Mouse (Mus musculus) monocyte, adult 5-6 weeks (primary cell): ENCODE measurements around the gene Arhgap18. TPM values are rescaled to one million over a fixed set of nuclear protein-coding genes. Genes with fewer than 3 reads are reported as not detected.

Source experiments
- ATAC-seq: fragments of 153-309, 156-312 bp; replicated peaks from 2 replicates; pipeline ENCODE4 v1.8.0; 2017; ENCODE audit warnings: mild to moderate bottlenecking; ENCODE audit not compliant: low TSS enrichment, insufficient number of reproducible peaks, severe bottlenecking, poor library complexity, low FRiP score
- total RNA-seq: library from RNA; stranded (forward); fragments of 200-1000, 200-491, 200-594 nt; gene quantifications from 3 replicates; pipeline ENCODE4 v1.2.3, GENCODE M21; 2017

Gene Arhgap18
- total RNA-seq = 39.9 to 124 TPM (median 59.8 TPM) in 3 replicates

GRCm38 (mm10) chr10:26752929-26753567 is at the start of gene Arhgap18:
Gene Arhgap18, plus strand, starts transcription at chr10:26753421.
- ATAC-seq = no peak

- no peak for ATAC-seq
Measured at GRCm38 (mm10) chr10:26710458-26711011, 42.7 kb upstream of the Arhgap18 start.

- ATAC-seq = no peak
Measured at GRCm38 (mm10) chr10:26711068-26711467, 42.2 kb upstream of the Arhgap18 start.

- ATAC-seq = no peak
Measured at GRCm38 (mm10) chr10:26713986-26714385, 39.2 kb upstream of the Arhgap18 start.

- no peak for ATAC-seq
Measured at GRCm38 (mm10) chr10:26724704-26725103, 28.5 kb upstream of the Arhgap18 start.

GRCm38 (mm10) chr10:26725255-26725654 is 28.0 kb upstream of the Arhgap18 start:
- no peak for ATAC-seq

- ATAC-seq = no peak
Measured at GRCm38 (mm10) chr10:26750827-26751226, 2.4 kb upstream of the Arhgap18 start.

GRCm38 (mm10) chr10:26752064-26752928 is 925 bp upstream of the Arhgap18 start:
- ATAC-seq = 0 out of 2 replicates have a peak, but pooled peaks have one; percentile 47

- ATAC-seq = no peak
Measured at GRCm38 (mm10) chr10:26754006-26754405, 785 bp downstream of the Arhgap18 start.

GRCm38 (mm10) chr10:26757231-26757630 is 4.0 kb downstream of the Arhgap18 start:
- no peak for ATAC-seq

GRCm38 (mm10) chr10:26759469-26759868 is 6.2 kb downstream of the Arhgap18 start:
- ATAC-seq = no peak

- ATAC-seq = no peak
Measured at GRCm38 (mm10) chr10:26761103-26761502, 7.9 kb downstream of the Arhgap18 start.

- no peak for ATAC-seq
Measured at GRCm38 (mm10) chr10:26761991-26762903, 9.0 kb downstream of the Arhgap18 start.

- ATAC-seq = no peak
Measured at GRCm38 (mm10) chr10:26767196-26767595, 14.0 kb downstream of the Arhgap18 start.

- ATAC-seq = no peak
Measured at GRCm38 (mm10) chr10:26768943-26769342, 15.7 kb downstream of the Arhgap18 start.

GRCm38 (mm10) chr10:26770035-26770434 is 16.8 kb downstream of the Arhgap18 start:
- no peak for ATAC-seq

GRCm38 (mm10) chr10:26771938-26772623 is 18.9 kb downstream of the Arhgap18 start:
- ATAC-seq = peak; percentile 95
